Mouse (Mus musculus) liver, adult 2 months (tissue): ENCODE results near the gene Slc15a5. TPM values are rescaled to one million over a fixed set of nuclear protein-coding genes. Genes with fewer than 3 reads are reported as not detected.
A peak's percentile ranks its signal among the peaks of the same experiment; 100 is the strongest.

Experiments used
- DNase-seq: peaks from one replicate; pipeline ENCODE4 v3.0.0-alpha.2; 2011; ENCODE audit warnings: low read depth, low spot score; ENCODE audit errors: extremely low read depth
- H3K27ac ChIP-seq: fragments of 200-500 bp; replicated peaks from 2 replicates; pipeline ENCODE4 v1.5.1; 2012; ENCODE audit warnings: low read depth, mild to moderate bottlenecking, control low read depth, inconsistent platforms, low read length; ENCODE audit not compliant: insufficient read depth
- H3K27me3 ChIP-seq: fragments of 200-500 bp; 2 replicates; pipeline ENCODE4 v1.6.1; 2012; ENCODE audit warnings: mild to moderate bottlenecking, moderate library complexity, low read length, inconsistent platforms; ENCODE audit not compliant: control insufficient read depth, insufficient read depth
- H3K36me3 ChIP-seq: fragments of 200-500 bp; 2 replicates; pipeline ENCODE4 v1.6.1; 2012; ENCODE audit warnings: low read length, inconsistent platforms; ENCODE audit not compliant: control insufficient read depth, insufficient read depth
- H3K4me1 ChIP-seq: fragments of 200-500 bp; 2 replicates; pipeline ENCODE4 v1.6.1; 2011; ENCODE audit warnings: low read length; ENCODE audit not compliant: control insufficient read depth, insufficient read depth
- H3K4me3 ChIP-seq: fragments of 200-500 bp; 2 replicates; pipeline ENCODE4 v1.5.1; 2011; ENCODE audit warnings: low read depth, mild to moderate bottlenecking, control low read depth, low read length, moderate library complexity; ENCODE audit not compliant: insufficient read depth
- H3K79me2 ChIP-seq: fragments of 200-500 bp; 2 replicates; pipeline ENCODE4 v1.6.1; 2012; ENCODE audit warnings: inconsistent platforms, mild to moderate bottlenecking, low read length, moderate library complexity; ENCODE audit not compliant: control insufficient read depth, insufficient read depth
- H3K9ac ChIP-seq: fragments of 200-500 bp; 2 replicates; pipeline ENCODE4 v1.6.1; 2012; ENCODE audit warnings: low read depth, mild to moderate bottlenecking, control low read depth, inconsistent platforms, low read length
- CTCF ChIP-seq: fragments of 200-500 bp; IDR thresholded peaks from 2 replicates; pipeline ENCODE4 v1.5.1; 2011; ENCODE audit warnings: low read depth, low read length, control low read depth
- POLR2A ChIP-seq: fragments of 200-500 bp; IDR thresholded peaks from 2 replicates; pipeline ENCODE4 v1.6.1; 2011; ENCODE audit warnings: low read length, control low read depth; ENCODE audit not compliant: insufficient read depth; ENCODE audit errors: extremely low read depth
- WGBS: fragments of 180-500 bp; shearing (Covaris S2); methylation state at CpG from one replicate; pipeline ENCODE4 v1.1.7; 2018; 5-methylcytosine and 5-hydroxymethylcytosine counted together
- polyA plus RNA-seq: library from polyadenylated mRNA; depleted of rRNA; stranded (reverse); fragments of >200 nt; gene quantifications from 2 replicates; pipeline ENCODE4 v1.2.3, GENCODE M21; 2012
- total RNA-seq: library from RNA; depleted of rRNA; stranded (reverse); fragments of >200 nt; gene quantifications from 2 replicates; pipeline ENCODE4 v1.2.3, GENCODE M21; 2014

Slc15a5 gene
- total and polyA plus RNA-seq, 2 experiments: 1.0 to 1.1 TPM

- H3K4me1 ChIP-seq: peaks cover 25% of the 10 kb centered on the region
- H3K4me3 ChIP-seq: peak overlapping the region; percentile 8; the same call in 1 of the 2 replicates
- H3K9ac ChIP-seq: peak overlapping the region; percentile 47
- no peaks in the 10 kb centered on the region; the same call in 1 of the 2 replicates for H3K79me2 ChIP-seq
- no peaks in the 10 kb centered on the region for H3K27me3 ChIP-seq
- H3K36me3 ChIP-seq: no peaks in the 10 kb centered on the region
- peak overlapping the region; percentile 98 for H3K27ac ChIP-seq
- no peak for TF ChIP-seq POLR2A
- no peak for TF ChIP-seq CTCF
- 28% methylated on average over 6 of the region's 6 CpGs for WGBS
- peak; percentile 95 for DNase-seq
These were observed 1.2 kb upstream of the Slc15a5 start for GRCm38 (mm10) chr6:138080778-138081549.

DNA sequence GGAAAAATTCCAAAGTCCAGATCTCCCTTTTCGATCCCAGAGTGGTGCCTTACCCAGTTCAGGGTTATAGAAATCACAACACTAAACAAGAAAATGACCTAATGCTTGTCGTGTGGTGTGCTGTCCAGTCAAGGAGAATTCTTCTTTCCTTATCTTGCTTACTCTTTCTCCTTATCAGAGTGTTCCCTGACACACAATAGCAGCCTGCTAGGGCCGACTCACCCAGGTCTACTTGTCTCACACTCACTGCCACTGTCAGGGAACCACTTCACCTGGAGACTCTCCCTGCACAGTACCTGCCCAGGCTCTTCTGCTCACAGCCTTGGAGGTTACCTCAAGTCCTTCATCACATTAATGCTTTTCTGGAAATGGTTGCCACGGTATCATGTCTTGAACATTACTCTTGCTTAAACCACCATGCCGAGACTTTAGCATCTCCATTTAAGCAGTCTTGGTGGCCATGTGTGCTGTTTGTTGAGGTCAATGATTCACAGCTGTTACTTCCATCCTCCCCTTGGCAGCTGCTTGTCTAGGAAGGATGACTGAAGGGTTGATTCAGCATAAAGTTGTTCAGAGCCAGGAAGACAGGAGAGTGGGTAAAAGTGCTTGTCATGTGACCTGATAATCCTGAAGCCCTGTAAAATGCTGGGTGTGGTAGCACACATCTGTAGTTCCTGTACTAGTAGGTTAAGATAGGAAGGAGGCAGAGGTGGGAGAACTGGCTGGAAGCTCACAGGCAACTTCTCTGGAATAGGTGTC, 1.9 kb downstream of the Slc15a5 start:
- DNase-seq: peak; percentile 28
- no peaks in the 10 kb centered on the region; the same call in 1 of the 2 replicates for H3K79me2 ChIP-seq
- TF ChIP-seq CTCF: no peak
- TF ChIP-seq POLR2A: no peak
- peak overlapping the region; percentile 28; the same call in 1 of the 2 replicates for H3K27ac ChIP-seq
- no peak overlapping the region for H3K4me3 ChIP-seq
- 59% methylated on average over 5 of the region's 5 CpGs for WGBS
- H3K27me3 ChIP-seq: no peaks in the 10 kb centered on the region
- no peak overlapping the region for H3K9ac ChIP-seq
- no peaks in the 10 kb centered on the region for H3K36me3 ChIP-seq
- H3K4me1 ChIP-seq: peaks cover 43% of the 10 kb centered on the region

- DNase-seq: peak; percentile 84
- peaks cover 45% of the 10 kb centered on the region for H3K4me1 ChIP-seq
- TF ChIP-seq CTCF (no peak), POLR2A (no peak)
- H3K27me3 ChIP-seq: no peaks in the 10 kb centered on the region
- WGBS: 35% methylated on average over 1 of the region's 1 CpGs
- peak overlapping the region; percentile 100 for H3K27ac ChIP-seq
- H3K9ac ChIP-seq: peak overlapping the region; percentile 43; the same call in 1 of the 2 replicates
- no peaks in the 10 kb centered on the region for H3K36me3 ChIP-seq
- no peaks in the 10 kb centered on the region; the same call in 1 of the 2 replicates for H3K79me2 ChIP-seq
- H3K4me3 ChIP-seq: no peak overlapping the region
These were observed 4.0 kb downstream of the Slc15a5 start for GRCm38 (mm10) chr6:138075723-138076122.

- TF ChIP-seq POLR2A (no peak), CTCF (no peak)
- H3K79me2 ChIP-seq: no peaks in the 10 kb centered on the region
- H3K4me3 ChIP-seq: no peak overlapping the region
- peak overlapping the region; percentile 72 for H3K27ac ChIP-seq
- no peaks in the 10 kb centered on the region for H3K36me3 ChIP-seq
- peak; percentile 38 for DNase-seq
- H3K4me1 ChIP-seq: peaks cover 38% of the 10 kb centered on the region
- H3K27me3 ChIP-seq: no peaks in the 10 kb centered on the region
- H3K9ac ChIP-seq: no peak overlapping the region
- WGBS: 48% methylated on average over 2 of the region's 2 CpGs
These were observed 6.2 kb downstream of the Slc15a5 start for GRCm38 (mm10) chr6:138073540-138073939.

GRCm38 (mm10) chr6:138072963-138073339, 6.8 kb downstream of the Slc15a5 start:
- H3K4me1 ChIP-seq: peaks cover 35% of the 10 kb centered on the region
- H3K27me3 ChIP-seq: no peaks in the 10 kb centered on the region
- no peak for TF ChIP-seq POLR2A
- no peak for TF ChIP-seq CTCF
- H3K79me2 ChIP-seq: no peaks in the 10 kb centered on the region
- H3K36me3 ChIP-seq: no peaks in the 10 kb centered on the region
- 48% methylated on average over 8 of the region's 8 CpGs for WGBS
- H3K9ac ChIP-seq: peak overlapping the region; percentile 66
- peak; percentile 80 for DNase-seq
- H3K27ac ChIP-seq: peak overlapping the region; percentile 99
- peak overlapping the region; percentile 10; the same call in 1 of the 2 replicates for H3K4me3 ChIP-seq
